Mouse (Mus musculus): Measurements from ENCODE around the gene Hist2h2aa2. TPM values are rescaled to one million over a fixed set of nuclear protein-coding genes. Genes with fewer than 3 reads are reported as not detected.

The Hist2h2aa2 gene
- polyA plus RNA-seq, 1 experiment = 18.0 TPM

DNA sequence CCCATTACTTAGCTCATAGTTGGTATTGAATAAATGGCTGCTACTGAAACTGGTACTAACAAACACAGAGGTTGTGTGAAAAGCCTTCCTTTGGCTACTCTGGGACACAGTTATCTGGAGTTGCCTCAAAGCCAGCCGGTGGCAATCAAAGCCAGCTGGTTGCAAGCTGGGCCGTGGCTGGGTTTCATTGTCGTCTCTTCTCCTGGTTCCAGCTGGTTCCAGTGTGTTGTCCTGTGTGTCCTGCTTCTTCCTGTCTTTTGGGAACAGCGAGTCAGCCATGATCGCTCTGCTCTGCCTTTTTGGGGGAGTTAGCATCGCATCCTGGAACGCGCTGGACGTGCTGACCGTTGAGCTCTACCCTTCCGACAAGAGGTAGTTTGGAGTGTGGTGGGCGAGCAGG lies 47.1 kb downstream of the Hist2h2aa2 start:
- no peak overlapping the region for H3K4me3 ChIP-seq (ENCODE audit: insufficient read depth, low read length)
- no peak overlapping the region for H3K27ac ChIP-seq (ENCODE audit: insufficient read depth, low read length)
- TF ChIP-seq CTCF (IDR thresholded peaks at IDR 0.05; ENCODE audit: extremely low read depth, insufficient read depth, low read length) (no peak), POLR2A (IDR thresholded peaks at IDR 0.05; ENCODE audit: extremely low read depth, insufficient read depth, low read length) (no peak)
- peaks cover 3% of the 10 kb centered on the region; the same call in 1 of the 2 replicates for H3K4me1 ChIP-seq (ENCODE audit: control insufficient read depth, insufficient read depth, low read length)

Other genes with a start within 250 kb of the Hist2h2aa2 start
- 133 and 134 TPM in 2 replicates for gene Plekho1, start 244.3 kb downstream of the Hist2h2aa2 start, polyA plus RNA-seq (2012; rRNA removed)
- 29.9 and 32.1 TPM in 2 replicates for gene Vps45, start 181.8 kb downstream of the Hist2h2aa2 start, polyA plus RNA-seq (2012; rRNA removed)
- 17.3 and 19.9 TPM in 2 replicates for gene Otud7b, start 135.7 kb downstream of the Hist2h2aa2 start, polyA plus RNA-seq (2012; rRNA removed)
- 13.4 and 14.0 TPM in 2 replicates for gene Mtmr11, start 78.3 kb downstream of the Hist2h2aa2 start, polyA plus RNA-seq (2012; rRNA removed)
- 46.0 and 51.1 TPM in 2 replicates for gene Sf3b4, start 67.9 kb downstream of the Hist2h2aa2 start, polyA plus RNA-seq (2012; rRNA removed)
- 279 and 292 TPM in 2 replicates for gene Sv2a, start 59.1 kb downstream of the Hist2h2aa2 start, polyA plus RNA-seq (2012; rRNA removed)
- 29.4 and 29.9 TPM in 2 replicates for gene Bola1, start 20.6 kb downstream of the Hist2h2aa2 start, polyA plus RNA-seq (2012; rRNA removed)
- 1.3 and 2.7 TPM in 2 replicates for gene Hist2h2ab, start 20.4 kb downstream of the Hist2h2aa2 start, polyA plus RNA-seq (2012; rRNA removed)
- gene Hist2h2ac, start 19.4 kb downstream of the Hist2h2aa2 start, polyA plus RNA-seq (2012; rRNA removed) = 1.9 and 4.6 TPM in 2 replicates
- 7.7 TPM in 2 replicates for gene Hist2h2be, start 19.2 kb downstream of the Hist2h2aa2 start, polyA plus RNA-seq (2012; rRNA removed)
- gene Hist2h3c2, start 1.1 kb downstream of the Hist2h2aa2 start, polyA plus RNA-seq (2012; rRNA removed) = 9.2 and 10.1 TPM in 2 replicates
- gene Hist2h2aa1, start 5.2 kb upstream of the Hist2h2aa2 start, polyA plus RNA-seq (2012; rRNA removed) = 137 and 156 TPM in 2 replicates
- not detected in 2 replicates for gene Hist2h3c1, start 6.4 kb upstream of the Hist2h2aa2 start, polyA plus RNA-seq (2012; rRNA removed)
- gene Hist2h4, start 23.0 kb upstream of the Hist2h2aa2 start, polyA plus RNA-seq (2012; rRNA removed) = 3.1 and 3.6 TPM in 2 replicates
- gene Hist2h3b, start 28.4 kb upstream of the Hist2h2aa2 start, polyA plus RNA-seq (2012; rRNA removed) = 3.3 and 9.5 TPM in 2 replicates
- gene Hist2h2bb, start 29.5 kb upstream of the Hist2h2aa2 start, polyA plus RNA-seq (2012; rRNA removed) = 3.7 and 6.7 TPM in 2 replicates
- gene Fcgr1, start 53.7 kb upstream of the Hist2h2aa2 start, polyA plus RNA-seq (2012; rRNA removed) = 3.6 and 5.1 TPM in 2 replicates
- not detected in 2 replicates for gene BC107364, start 212.0 kb upstream of the Hist2h2aa2 start, polyA plus RNA-seq (2012; rRNA removed)